Mouse (Mus musculus) neural tube, embryonic 13.5 days (tissue): ENCODE measurements around the gene Gm29797. TPM values are rescaled to one million over a fixed set of nuclear protein-coding genes. Genes with fewer than 3 reads are reported as not detected.

ENCODE experiments used
- ATAC-seq: fragments of 200-750 bp; cut with Nextera tagmentation; 2 replicates; pipeline ENCODE4 v1.8.0; 2017; ENCODE audit warnings: low read depth, mild to moderate bottlenecking, moderate TSS enrichment, moderate library complexity
- H3K27ac ChIP-seq: fragments of 300-500 bp; sonication (generic); replicated peaks from 2 replicates; pipeline ENCODE4 v1.5.1; 2015; ENCODE audit warnings: moderate library complexity, mild to moderate bottlenecking, inconsistent platforms
- H3K27me3 ChIP-seq: fragments of 300-500 bp; sonication (generic); 2 replicates; pipeline ENCODE4 v1.6.1; 2015; ENCODE audit warnings: mild to moderate bottlenecking, inconsistent platforms
- H3K36me3 ChIP-seq: fragments of 300-500 bp; sonication (generic); 2 replicates; pipeline ENCODE4 v1.6.1; 2015; ENCODE audit warnings: mild to moderate bottlenecking, inconsistent platforms
- H3K4me1 ChIP-seq: fragments of 300-500 bp; sonication (generic); replicated peaks from 2 replicates; pipeline ENCODE4 v1.6.1; 2015; ENCODE audit warnings: inconsistent platforms
- H3K4me2 ChIP-seq: fragments of 300-500 bp; sonication (generic); 2 replicates; pipeline ENCODE4 v1.6.1; 2015; ENCODE audit warnings: inconsistent platforms, mild to moderate bottlenecking, moderate library complexity
- H3K4me3 ChIP-seq: fragments of 300-500 bp; sonication (generic); 2 replicates; pipeline ENCODE4 v1.5.1; 2015; ENCODE audit warnings: mild to moderate bottlenecking, inconsistent platforms
- H3K9ac ChIP-seq: fragments of 300-500 bp; sonication (generic); 2 replicates; pipeline ENCODE4 v1.6.1; 2015; ENCODE audit warnings: moderate library complexity, mild to moderate bottlenecking, inconsistent platforms
- H3K9me3 ChIP-seq: fragments of 300-500 bp; sonication (generic); 2 replicates; pipeline ENCODE4 v1.6.1; 2016; ENCODE audit warnings: inconsistent platforms
- WGBS: fragments of 180-500 bp; shearing (Covaris S2); methylation state at CpG from one replicate; pipeline ENCODE4 v1.1.7; 2015; 5-methylcytosine and 5-hydroxymethylcytosine counted together
- polyA plus RNA-seq: library from polyadenylated mRNA; unstranded; fragments of >200 nt; fragmentation: Nextera tagmentation; extraction: Ambion mirVana; gene quantifications from 2 replicates; pipeline ENCODE4 v1.2.1, GENCODE M21; 2015

The Gm29797 gene
- not detected in 2 replicates for polyA plus RNA-seq

DNA sequence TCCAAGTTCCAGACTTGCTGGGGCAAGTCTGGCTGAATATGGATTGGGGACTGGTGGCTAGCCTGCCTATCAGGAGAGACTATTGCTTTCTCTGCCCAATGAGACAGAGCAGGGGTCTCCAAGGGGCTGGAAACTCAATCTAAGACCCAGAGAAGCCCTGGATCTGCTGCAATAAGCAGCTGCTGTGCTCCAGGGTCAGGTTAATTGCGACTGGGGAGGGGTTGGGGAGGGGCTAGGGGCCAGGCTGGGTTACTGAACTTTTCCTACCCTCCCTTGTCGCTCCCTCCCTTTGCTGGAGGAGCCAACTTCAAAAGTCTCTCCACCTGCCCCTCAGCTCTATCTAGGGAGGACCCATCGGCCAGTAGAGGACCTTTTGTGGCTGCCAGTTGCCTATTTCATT lies at the start of gene Gm29797:
TSS of gene Gm29797 (plus strand) at position 301 of the 400 bp plus-strand sequence.
- 44% methylated on average over 3 of the region's 3 CpGs for WGBS
- ATAC-seq = no peak
- Histone ChIP-seq H3K4me1 (peaks cover 8% of the 10 kb centered on the region), H3K27me3 (no peaks in the 10 kb centered on the region), H3K9me3 (no peaks in the 10 kb centered on the region), H3K4me3 (no peak within 1 kb of the TSS), H3K27ac (no peak within 1 kb of the TSS), H3K36me3 (peaks cover 67% of the 10 kb centered on the region), H3K4me2 (no peak within 1 kb of the TSS), H3K9ac (no peak within 1 kb of the TSS)

DNA sequence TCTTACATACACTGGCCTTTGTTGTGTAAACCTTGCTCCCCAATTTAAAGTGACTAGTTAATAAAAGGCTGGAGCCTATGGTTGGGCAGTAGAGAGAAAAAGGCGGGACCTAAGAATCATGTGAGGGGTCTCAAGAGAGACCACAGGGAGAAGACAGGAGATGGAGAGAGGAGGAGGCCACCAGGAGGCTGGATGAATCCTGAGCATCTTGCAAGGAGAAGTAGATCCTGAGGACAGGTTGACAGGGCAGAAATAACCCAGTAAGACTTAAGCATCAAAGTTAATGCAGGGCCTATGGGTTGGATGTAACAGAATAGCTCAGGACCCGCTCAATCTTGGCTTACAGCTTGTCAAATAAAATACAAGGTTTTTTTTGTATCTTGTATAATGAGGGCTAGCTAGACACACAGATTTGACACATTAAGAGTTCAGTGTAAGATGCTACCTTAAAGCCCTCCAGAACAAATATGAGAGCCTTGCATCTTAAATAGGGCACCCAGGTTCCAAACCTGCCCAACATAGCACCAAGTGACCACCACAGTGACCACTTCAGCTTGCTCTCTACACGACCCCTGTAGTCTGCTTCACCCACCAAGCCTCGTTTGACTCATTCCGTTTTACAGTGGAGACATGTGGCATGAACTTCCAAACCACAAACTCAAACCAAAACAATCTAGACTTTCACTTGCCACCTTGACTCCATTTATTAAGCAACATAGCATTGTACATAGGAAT lies 37.9 kb upstream of the Gm29797 start:
- peaks cover 74% of the 10 kb centered on the region for H3K36me3 ChIP-seq
- ATAC-seq = no peak

DNA sequence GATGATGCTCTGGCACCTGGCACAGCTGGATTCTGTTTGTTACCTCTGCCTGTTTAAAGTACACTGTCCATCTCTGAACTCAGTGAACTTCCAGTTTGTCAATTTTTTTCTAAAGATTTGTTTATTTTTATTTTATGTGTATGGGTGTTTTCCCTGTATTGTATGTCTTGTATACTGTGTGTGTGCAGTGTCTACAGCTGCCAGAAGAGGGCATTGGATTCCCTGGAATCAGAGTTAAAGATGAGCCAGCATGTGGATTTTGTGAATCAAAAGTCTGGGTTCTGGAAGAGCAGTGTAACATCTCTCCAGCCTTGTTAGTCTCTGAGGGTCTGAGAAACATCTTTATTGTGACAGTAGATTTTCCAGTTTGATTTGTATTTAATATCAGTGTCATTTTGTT lies 33.4 kb upstream of the Gm29797 start:
- H3K27ac ChIP-seq = no peak overlapping the region
- ATAC-seq = no peak
- H3K4me1 ChIP-seq = no peaks in the 10 kb centered on the region
- H3K9ac ChIP-seq = no peak overlapping the region
- no peaks in the 10 kb centered on the region for H3K9me3 ChIP-seq
- H3K27me3 ChIP-seq = no peaks in the 10 kb centered on the region
- peaks cover 64% of the 10 kb centered on the region for H3K36me3 ChIP-seq
- no peak overlapping the region for H3K4me3 ChIP-seq
- no peak overlapping the region for H3K4me2 ChIP-seq

More for the DNA sequence above, 37.9 kb upstream of the Gm29797 start:
- H3K9ac ChIP-seq = no peak overlapping the region
- H3K4me3 ChIP-seq = no peak overlapping the region
- no peak overlapping the region for H3K27ac ChIP-seq
- no peaks in the 10 kb centered on the region for H3K9me3 ChIP-seq
- no peak overlapping the region for H3K4me2 ChIP-seq
- H3K4me1 ChIP-seq = no peaks in the 10 kb centered on the region
- no peaks in the 10 kb centered on the region for H3K27me3 ChIP-seq
- 87% methylated on average over 5 of the region's 5 CpGs for WGBS

DNA sequence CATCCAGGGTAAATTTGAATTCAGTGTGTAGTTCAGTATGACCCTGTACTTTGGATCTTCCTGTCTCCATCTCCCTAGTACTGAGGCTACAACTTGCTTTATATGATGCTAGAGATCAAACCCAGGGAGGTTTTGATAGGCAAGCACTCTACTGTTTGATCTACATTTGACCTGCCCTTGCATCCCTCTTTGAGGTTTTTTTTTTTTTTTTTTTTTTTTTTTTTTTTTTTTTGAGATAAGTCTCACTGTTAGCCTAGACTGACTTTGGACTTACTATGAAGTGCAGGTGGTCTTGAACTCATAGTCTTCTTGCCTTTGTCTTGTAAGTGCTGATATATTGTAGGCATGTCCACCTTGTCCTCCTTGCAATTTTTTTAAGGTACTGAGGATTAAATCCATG lies 28.4 kb upstream of the Gm29797 start:
- no peak overlapping the region for H3K9ac ChIP-seq
- peaks cover 50% of the 10 kb centered on the region for H3K36me3 ChIP-seq
- no peaks in the 10 kb centered on the region for H3K4me1 ChIP-seq
- no peak overlapping the region for H3K4me3 ChIP-seq
- no peaks in the 10 kb centered on the region for H3K27me3 ChIP-seq
- no peak overlapping the region for H3K27ac ChIP-seq
- H3K4me2 ChIP-seq = no peak overlapping the region
- no peaks in the 10 kb centered on the region for H3K9me3 ChIP-seq
- ATAC-seq = no peak

DNA sequence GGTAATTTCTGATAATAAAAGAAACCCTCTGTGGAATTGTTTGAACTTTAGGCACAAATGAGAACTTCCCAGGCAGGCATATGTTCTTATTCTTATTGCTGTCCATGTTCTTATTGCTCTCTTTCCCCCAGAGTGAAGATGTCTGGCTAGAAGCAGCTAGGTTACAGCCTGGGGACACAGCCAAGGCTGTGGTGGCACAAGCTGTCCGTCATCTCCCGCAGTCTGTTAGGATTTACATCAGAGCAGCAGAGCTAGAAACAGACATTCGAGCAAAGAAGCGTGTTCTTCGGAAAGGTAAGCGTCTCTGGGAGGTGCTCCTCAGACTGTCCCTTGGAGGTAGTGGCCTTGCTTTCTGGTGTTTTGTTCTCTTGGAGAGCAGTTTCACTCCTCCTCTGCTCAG lies 24.2 kb upstream of the Gm29797 start:
- H3K9me3 ChIP-seq = no peaks in the 10 kb centered on the region
- no peak overlapping the region for H3K27ac ChIP-seq
- peaks cover 66% of the 10 kb centered on the region for H3K36me3 ChIP-seq
- no peak overlapping the region for H3K4me3 ChIP-seq
- no peak overlapping the region for H3K9ac ChIP-seq
- WGBS = 97% methylated on average over 6 of the region's 6 CpGs
- H3K4me1 ChIP-seq = no peaks in the 10 kb centered on the region
- H3K4me2 ChIP-seq = no peak overlapping the region
- no peak for ATAC-seq
- H3K27me3 ChIP-seq = no peaks in the 10 kb centered on the region

DNA sequence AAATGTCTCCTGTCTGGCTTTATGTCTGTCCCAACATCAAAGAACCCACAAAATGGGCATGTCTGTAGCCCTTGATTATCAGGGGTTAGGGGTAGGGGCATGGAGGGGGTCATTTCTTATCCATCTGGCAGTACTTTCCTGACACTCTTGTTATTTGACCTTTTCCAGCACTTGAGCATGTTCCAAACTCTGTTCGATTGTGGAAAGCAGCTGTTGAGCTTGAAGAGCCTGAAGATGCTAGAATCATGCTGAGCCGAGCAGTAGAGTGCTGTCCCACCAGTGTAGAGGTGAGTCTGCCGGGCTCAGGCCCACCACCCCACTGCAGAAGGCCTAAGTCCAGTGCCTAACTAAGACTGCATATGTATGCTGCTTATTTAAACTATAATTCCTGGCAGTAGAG lies 21.0 kb upstream of the Gm29797 start:
- Histone ChIP-seq H3K36me3 (peaks cover 86% of the 10 kb centered on the region), H3K9ac (no peak overlapping the region), H3K4me2 (no peak overlapping the region), H3K27ac (no peak overlapping the region), H3K4me3 (no peak overlapping the region), H3K9me3 (no peaks in the 10 kb centered on the region), H3K4me1 (no peaks in the 10 kb centered on the region), H3K27me3 (no peaks in the 10 kb centered on the region)
- 84% methylated on average over 3 of the region's 3 CpGs for WGBS
- ATAC-seq = no peak

DNA sequence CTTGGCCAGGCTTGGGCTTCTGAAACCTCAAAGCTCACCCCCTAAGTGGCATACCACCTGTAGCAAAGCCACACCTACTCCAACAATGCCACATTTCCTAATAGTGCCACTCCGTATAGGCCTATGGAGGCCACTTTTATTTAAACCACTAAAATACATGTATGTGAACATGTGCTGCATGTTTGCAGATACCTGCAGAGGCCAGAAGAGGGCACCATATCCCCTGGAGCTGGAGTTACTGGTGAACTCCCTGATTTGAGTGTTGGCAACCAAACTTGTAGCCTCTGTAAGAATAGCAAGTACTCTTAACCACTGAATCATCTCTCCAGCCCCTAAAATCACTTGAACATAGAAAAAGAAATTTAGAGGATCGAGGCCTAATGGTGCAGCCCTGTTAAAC lies 12.5 kb upstream of the Gm29797 start:
- ATAC-seq = no peak
- Histone ChIP-seq H3K9ac (no peak overlapping the region), H3K9me3 (no peaks in the 10 kb centered on the region), H3K36me3 (peaks cover 95% of the 10 kb centered on the region), H3K4me2 (no peak overlapping the region), H3K4me1 (no peaks in the 10 kb centered on the region), H3K27me3 (no peaks in the 10 kb centered on the region), H3K4me3 (no peak overlapping the region), H3K27ac (no peak overlapping the region)
- WGBS = 95% methylated on average over 2 of the region's 2 CpGs

DNA sequence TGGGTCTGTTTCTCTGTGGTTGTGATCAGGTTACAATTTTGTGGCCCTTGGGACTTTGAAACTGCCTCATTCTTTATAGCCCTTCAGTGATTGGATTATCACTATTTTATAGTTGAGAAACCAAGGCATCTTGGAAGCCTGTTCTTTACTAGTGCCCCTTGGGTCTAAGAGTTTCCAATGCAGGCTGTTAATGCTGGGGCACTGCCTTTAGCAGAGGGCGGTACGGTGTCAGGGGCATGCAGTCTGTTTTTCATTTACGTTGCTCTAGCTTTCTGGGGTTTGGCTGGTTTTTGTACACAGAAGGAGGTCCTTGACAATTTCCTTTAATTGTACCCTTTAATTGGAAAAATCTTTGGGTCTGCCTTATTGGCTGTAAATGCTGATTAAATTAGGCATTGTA lies 11.2 kb upstream of the Gm29797 start:
- Histone ChIP-seq H3K36me3 (peaks cover 95% of the 10 kb centered on the region), H3K27me3 (no peaks in the 10 kb centered on the region), H3K4me3 (no peak overlapping the region), H3K4me2 (no peak overlapping the region), H3K9ac (no peak overlapping the region), H3K9me3 (no peaks in the 10 kb centered on the region), H3K4me1 (no peaks in the 10 kb centered on the region), H3K27ac (no peak overlapping the region)
- WGBS = 81% methylated on average over 3 of the region's 3 CpGs
- no peak for ATAC-seq

DNA sequence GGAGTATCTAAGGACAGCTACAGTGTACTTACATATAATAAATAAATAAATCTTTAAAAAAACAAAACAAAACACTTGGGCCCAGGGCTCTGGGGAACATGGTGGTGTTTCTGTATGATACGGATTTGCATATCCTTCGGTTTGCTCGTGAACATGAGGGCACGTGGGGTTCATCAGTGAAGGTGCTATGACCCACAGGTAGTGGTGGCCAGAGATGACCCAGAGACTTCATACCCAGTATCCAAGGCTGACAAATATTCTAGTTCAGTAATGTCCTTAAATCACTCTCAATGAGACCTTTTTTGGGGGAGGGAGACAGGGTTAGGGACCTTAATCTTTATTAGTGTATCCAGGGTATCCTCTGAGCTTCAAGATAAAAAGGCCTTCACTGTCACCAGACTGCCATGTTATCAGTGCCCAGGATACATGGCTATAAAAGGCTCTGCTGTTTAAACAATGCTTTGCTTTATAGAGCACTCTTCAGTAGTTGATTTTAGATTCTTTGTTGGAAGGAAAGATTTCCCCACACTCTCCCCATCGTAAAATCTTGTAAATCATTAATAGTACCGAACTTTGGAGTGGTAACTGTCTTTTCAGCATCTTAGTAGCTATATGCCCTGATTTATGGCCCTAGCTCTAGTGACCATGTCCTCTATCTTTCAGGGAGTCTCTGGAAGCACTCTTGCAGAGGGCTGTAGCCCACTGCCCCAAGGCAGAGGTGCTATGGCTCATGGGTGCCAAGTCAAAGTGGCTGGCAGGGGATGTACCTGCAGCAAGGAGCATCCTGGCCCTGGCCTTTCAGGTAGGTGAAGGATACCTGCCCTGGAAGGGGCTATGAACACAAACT lies 10.0 kb upstream of the Gm29797 start:
- Histone ChIP-seq H3K36me3 (peaks cover 95% of the 10 kb centered on the region), H3K4me3 (no peak overlapping the region), H3K9me3 (no peaks in the 10 kb centered on the region), H3K27me3 (no peaks in the 10 kb centered on the region), H3K4me1 (no peaks in the 10 kb centered on the region), H3K9ac (no peak overlapping the region), H3K4me2 (no peak overlapping the region), H3K27ac (no peak overlapping the region)
- 86% methylated on average over 6 of the region's 6 CpGs for WGBS
- no peak for ATAC-seq

DNA sequence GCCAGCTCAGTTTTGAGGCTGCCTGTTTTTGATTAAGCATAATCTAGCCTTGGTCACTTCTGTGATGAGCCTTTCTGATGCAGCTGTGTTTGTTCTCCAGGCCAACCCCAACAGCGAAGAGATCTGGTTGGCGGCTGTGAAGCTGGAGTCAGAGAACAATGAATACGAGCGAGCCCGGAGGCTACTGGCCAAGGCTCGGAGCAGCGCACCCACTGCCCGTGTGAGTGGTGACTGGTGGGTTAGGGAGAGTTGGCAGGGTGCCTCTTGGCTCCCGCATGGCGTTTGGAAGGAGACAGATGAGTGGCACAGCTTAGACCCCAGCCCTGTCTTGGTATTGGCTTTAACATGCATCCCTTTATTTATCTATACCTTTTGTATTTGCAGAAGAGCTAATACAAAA lies 7.9 kb upstream of the Gm29797 start:
- Histone ChIP-seq H3K9ac (no peak overlapping the region), H3K4me3 (no peak overlapping the region), H3K27me3 (no peaks in the 10 kb centered on the region), H3K36me3 (peaks cover 96% of the 10 kb centered on the region), H3K4me1 (no peaks in the 10 kb centered on the region), H3K4me2 (no peak overlapping the region), H3K9me3 (no peaks in the 10 kb centered on the region), H3K27ac (no peak overlapping the region)
- WGBS = 87% methylated on average over 10 of the region's 10 CpGs
- no peak for ATAC-seq

DNA sequence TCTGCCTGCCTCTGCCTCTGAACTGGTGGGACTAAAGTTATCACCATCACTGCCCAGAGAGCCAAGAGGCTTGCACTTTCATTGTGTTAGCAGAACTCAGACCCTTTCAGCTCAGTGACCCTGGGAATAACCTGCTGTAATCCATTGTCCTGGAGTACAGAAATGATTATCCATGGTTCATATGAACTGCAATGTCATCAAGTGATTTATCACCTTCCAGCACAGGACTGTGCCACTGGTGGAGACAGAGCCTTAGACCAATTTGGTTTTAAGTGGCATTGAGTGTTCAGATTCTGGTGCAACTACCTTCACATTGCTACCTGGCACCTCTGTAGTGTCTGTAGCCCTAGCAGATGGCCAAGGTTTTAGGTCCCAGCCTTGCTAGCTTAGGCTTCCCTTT lies 3.8 kb upstream of the Gm29797 start:
- no peaks in the 10 kb centered on the region for H3K4me1 ChIP-seq
- H3K27me3 ChIP-seq = no peaks in the 10 kb centered on the region
- no peak overlapping the region for H3K4me2 ChIP-seq
- no peak overlapping the region for H3K27ac ChIP-seq
- ATAC-seq = no peak
- H3K36me3 ChIP-seq = peaks cover 97% of the 10 kb centered on the region
- no peak overlapping the region for H3K9ac ChIP-seq
- no peaks in the 10 kb centered on the region for H3K9me3 ChIP-seq
- no peak overlapping the region for H3K4me3 ChIP-seq

DNA sequence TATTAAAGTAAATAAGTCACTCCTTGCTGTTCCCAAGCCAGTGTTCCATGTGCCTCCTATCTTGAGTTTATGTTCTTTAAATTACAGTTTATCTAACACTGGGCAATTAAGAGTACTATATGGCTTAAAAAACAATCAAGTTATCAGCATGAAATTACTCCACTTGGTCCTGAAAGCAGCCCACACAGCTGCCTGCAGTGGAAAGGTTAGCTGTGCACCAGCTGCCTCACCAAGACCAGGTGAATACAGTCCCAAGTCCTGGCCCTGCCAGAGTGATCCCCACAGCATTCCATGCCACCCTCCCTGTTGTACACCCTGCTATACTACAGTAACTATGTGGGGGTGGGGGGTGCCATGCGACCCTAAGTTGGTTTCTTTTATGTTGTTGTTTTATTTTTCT lies 3.3 kb upstream of the Gm29797 start:
- Histone ChIP-seq H3K4me3 (no peak overlapping the region), H3K4me2 (no peak overlapping the region), H3K27me3 (no peaks in the 10 kb centered on the region), H3K9me3 (no peaks in the 10 kb centered on the region), H3K27ac (0 out of 2 replicates have a peak overlapping the region, but pooled peaks have one; percentile 33), H3K9ac (no peak overlapping the region), H3K4me1 (no peaks in the 10 kb centered on the region), H3K36me3 (peaks cover 97% of the 10 kb centered on the region)
- 88% methylated on average over 1 of the region's 1 CpGs for WGBS
- peak; percentile 23; the same call in 1 of the 2 replicates for ATAC-seq
